Comparison of ENCODE assay signal across 8 mouse cellular contexts in the genomic region with DNA sequence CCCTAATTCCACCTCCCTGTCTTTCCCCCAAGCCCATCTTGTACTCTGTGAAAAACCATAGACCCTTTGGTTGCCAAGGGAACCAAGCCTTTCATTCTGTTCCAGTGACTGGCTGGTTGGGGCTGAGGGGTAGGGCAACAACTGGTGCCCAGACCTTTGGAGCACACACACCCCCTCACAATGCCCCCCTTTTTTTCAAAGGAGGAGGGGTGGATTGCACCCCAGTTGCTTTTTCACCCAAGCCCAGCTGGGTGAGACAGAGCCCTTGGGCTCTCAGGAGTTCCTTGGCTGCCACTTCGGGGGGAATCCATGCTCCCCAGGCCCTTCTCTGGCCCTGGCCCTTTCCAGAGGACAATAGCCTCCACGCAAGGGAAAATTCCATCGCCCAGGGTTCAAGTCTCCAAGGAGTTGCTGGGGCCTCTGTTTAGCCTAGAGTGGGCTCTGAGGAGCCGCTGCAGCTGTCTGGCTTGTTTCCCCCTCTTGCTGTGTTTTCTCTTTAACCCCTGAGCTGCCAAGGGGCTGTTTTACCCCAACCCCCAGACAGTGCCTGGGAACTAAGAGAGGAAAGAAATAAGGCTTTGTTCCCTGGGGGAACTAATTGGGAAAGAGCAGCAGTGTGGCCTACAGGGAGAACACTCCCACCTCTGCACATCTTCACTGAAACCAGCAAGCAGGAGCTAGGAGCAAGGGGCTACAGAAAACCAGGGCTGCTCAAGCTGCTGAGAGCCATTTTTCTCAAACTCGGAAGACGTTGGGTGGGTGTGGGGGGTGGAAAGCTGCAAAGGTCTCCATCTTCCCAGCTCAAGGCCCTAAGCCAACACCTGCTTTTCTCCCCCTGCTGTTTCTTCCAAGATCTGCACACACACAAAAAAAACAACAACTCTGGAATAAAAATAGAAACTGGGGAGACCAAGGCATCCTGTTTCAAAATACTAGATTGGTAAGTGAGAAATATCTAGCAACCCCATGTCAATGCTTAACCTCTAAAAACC. TPM values are rescaled to one million over a fixed set of nuclear protein-coding genes. Genes with fewer than 3 reads are reported as not detected.
A peak's percentile ranks its signal among the peaks of the same experiment; 100 is the strongest.
DNase-seq lines count a peak whose midpoint lies in the region; ATAC-seq and TF ChIP-seq lines count a peak whose summit lies in the region.

No protein-coding gene starts in this region.

- TF ChIP-seq CTCF in kidney, postnatal 0 days (IDR thresholded peaks at IDR 0.05; ENCODE audit: low read depth), result peak; percentile 61
- no peak for TF ChIP-seq CTCF in kidney, adult 2 months (conservative IDR thresholded peaks at IDR 0.05; ENCODE audit: insufficient read depth, insufficient read length, low read depth, low read length)
- TF ChIP-seq CTCF in intestine, postnatal 0 days (IDR thresholded peaks at IDR 0.05; ENCODE audit: low read depth), result peak; percentile 48

- no peak overlapping the region for H3K4me3 ChIP-seq in kidney, postnatal 0 days (replicated peaks; ENCODE audit: low read depth, low read length)
- H3K4me3 ChIP-seq in kidney, adult 2 months (ENCODE audit: insufficient read depth, low read depth, low read length), result no peak overlapping the region
- no peak overlapping the region for H3K4me3 ChIP-seq in intestine, postnatal 0 days (ENCODE audit: low read depth, low read length)
- no peak overlapping the region for H3K4me3 ChIP-seq in stomach, embryonic 16.5 days (replicated peaks; ENCODE audit: low read length)

- peak; percentile 37; the same call in 1 of the 2 replicates for ATAC-seq in kidney, postnatal 0 days (replicated peaks; ENCODE audit: low FRiP score, low read depth)
- peak; percentile 15; the same call in 1 of the 2 replicates for ATAC-seq in intestine, postnatal 0 days
- ATAC-seq in stomach, embryonic 16.5 days (ENCODE audit: insufficient read depth, low FRiP score), result peak; percentile 31

- H3K4me2 ChIP-seq in kidney, postnatal 0 days (ENCODE audit: low read length), result no peak overlapping the region
- no peak overlapping the region for H3K4me2 ChIP-seq in intestine, postnatal 0 days (replicated peaks; ENCODE audit: low read depth)
- H3K4me2 ChIP-seq in stomach, embryonic 16.5 days (ENCODE audit: low read depth, low read length), result no peak overlapping the region

- no peak for TF ChIP-seq POLR2A in kidney, adult 2 months (IDR thresholded peaks at IDR 0.05; ENCODE audit: low read depth, low read length)

- H3K9ac ChIP-seq in kidney, postnatal 0 days (ENCODE audit: low read depth, low read length), result no peak overlapping the region
- no peak overlapping the region for H3K9ac ChIP-seq in intestine, postnatal 0 days (ENCODE audit: low read depth, low read length)
- peak overlapping the region; percentile 19 for H3K9ac ChIP-seq in stomach, embryonic 16.5 days (ENCODE audit: low read length)

- no peaks in the 10 kb centered on the region for H3K27me3 ChIP-seq in kidney, postnatal 0 days (ENCODE audit: insufficient read depth, low read length)
- H3K27me3 ChIP-seq in kidney, adult 2 months (replicated peaks; ENCODE audit: control insufficient read depth, insufficient read depth, low read length), result no peaks in the 10 kb centered on the region
- H3K27me3 ChIP-seq in intestine, postnatal 0 days (replicated peaks; ENCODE audit: control insufficient read depth, insufficient read depth, low read length), result no peaks in the 10 kb centered on the region
- H3K27me3 ChIP-seq in stomach, embryonic 16.5 days (ENCODE audit: control insufficient read depth, insufficient read depth, low read length), result no peaks in the 10 kb centered on the region

- no peaks in the 10 kb centered on the region for H3K36me3 ChIP-seq in kidney, postnatal 0 days (ENCODE audit: insufficient read depth, low read length)
- no peaks in the 10 kb centered on the region for H3K36me3 ChIP-seq in kidney, adult 2 months (ENCODE audit: control insufficient read depth, insufficient read depth, low read length)
- no peaks in the 10 kb centered on the region for H3K36me3 ChIP-seq in intestine, postnatal 0 days (ENCODE audit: control insufficient read depth, insufficient read depth)
- no peaks in the 10 kb centered on the region for H3K36me3 ChIP-seq in stomach, embryonic 16.5 days (ENCODE audit: control insufficient read depth, insufficient read depth, low read length)

- H3K4me1 ChIP-seq in kidney, postnatal 0 days (replicated peaks; ENCODE audit: insufficient read depth, low read length), result peaks cover 27% of the 10 kb centered on the region
- H3K4me1 ChIP-seq in kidney, adult 2 months (ENCODE audit: control insufficient read depth, insufficient read depth, low read length), result peaks cover 17% of the 10 kb centered on the region
- peaks cover 6% of the 10 kb centered on the region; the same call in 1 of the 2 replicates for H3K4me1 ChIP-seq in intestine, postnatal 0 days (replicated peaks; ENCODE audit: control insufficient read depth, insufficient read depth, low read length)
- peaks cover 43% of the 10 kb centered on the region for H3K4me1 ChIP-seq in stomach, embryonic 16.5 days (ENCODE audit: control insufficient read depth, insufficient read depth, low read length)

- no peaks in the 10 kb centered on the region for H3K9me3 ChIP-seq in kidney, postnatal 0 days (replicated peaks; ENCODE audit: low read length)
- no peaks in the 10 kb centered on the region for H3K9me3 ChIP-seq in intestine, postnatal 0 days (ENCODE audit: control insufficient read depth)
- no peaks in the 10 kb centered on the region for H3K9me3 ChIP-seq in stomach, embryonic 16.5 days (replicated peaks; ENCODE audit: control insufficient read depth, low read length)

- WGBS in kidney, postnatal 0 days, result 6% methylated on average over 6 of the region's 6 CpGs
- 60% methylated on average over 6 of the region's 6 CpGs for WGBS in kidney, adult 2 months
- 41% methylated on average over 6 of the region's 6 CpGs for WGBS in intestine, postnatal 0 days
- WGBS in stomach, embryonic 16.5 days, result 16% methylated on average over 6 of the region's 6 CpGs

- peak; percentile 74 for DNase-seq in kidney, postnatal 0 days (ENCODE audit: low spot score)
- no peak for DNase-seq in kidney, adult 2 months
- DNase-seq in cerebellum, postnatal 4 days (ENCODE audit: low spot score in 2 of 2), result peak; percentile 28 to 61
- peak; percentile 24 for DNase-seq in gastrocnemius, postnatal 10 days
- DNase-seq in lung, postnatal 4 days, result peak; percentile 27 to 40
- no peak for DNase-seq in adrenal gland, adult (ENCODE audit: inconsistent age in 2 of 2, low spot score in 1 of 2)

- peak overlapping the region; percentile 78 for H3K27ac ChIP-seq in kidney, postnatal 0 days
- no peak overlapping the region for H3K27ac ChIP-seq in kidney, adult 2 months (ENCODE audit: insufficient read depth, low read depth, low read length)
- H3K27ac ChIP-seq in intestine, postnatal 0 days (ENCODE audit: low read depth, low read length), result peak overlapping the region; percentile 30; the same call in 1 of the 2 replicates
- H3K27ac ChIP-seq in stomach, embryonic 16.5 days (ENCODE audit: low read length), result peak overlapping the region; percentile 85

RNA-seq across cellular contexts. Expression of a gene that starts 50.1 kb away (rescaled TPM):
- polyA plus RNA-seq in kidney, postnatal 0 days (2015; fragmentation: Nextera tagmentation; extraction: Ambion mirVana), result 141 and 160 TPM in 2 replicates
- 109 and 111 TPM in 2 replicates for polyA plus RNA-seq in kidney, adult 2 months (2012; rRNA removed)
- 10 to 100 TPM; 80.4 to 90.5 TPM for total RNA-seq in gastrocnemius, postnatal 10 days (2021)
- polyA plus RNA-seq in intestine, postnatal 0 days (2015; fragmentation: Nextera tagmentation; extraction: Ambion mirVana), result 77.9 and 80.7 TPM in 2 replicates
- 137 and 140 TPM in 2 replicates for polyA plus RNA-seq in stomach, embryonic 16.5 days (2015; fragmentation: Nextera tagmentation; extraction: Ambion mirVana)

Comparison
In these comparisons a context has a peak if more than half of its experiments do, and no peak if none do; other contexts are left out.
1. DNase-seq: peak in kidney, postnatal 0 days (single experiment), cerebellum, postnatal 4 days (2 of 2), gastrocnemius, postnatal 10 days (single experiment) and lung, postnatal 4 days (2 of 2); none in kidney, adult 2 months (single experiment) and adrenal gland, adult (0 of 2).
2. Peak in every context shown above with its lines, with median percentiles within 50 percentile points of each other: ATAC-seq.